Mouse (Mus musculus): ENCODE data around the gene Fhad1. TPM values are rescaled to one million over a fixed set of nuclear protein-coding genes. Genes with fewer than 3 reads are reported as not detected.

The Fhad1 gene
- polyA plus RNA-seq, 3 experiments from 2014 or later: 2.2 to 2.6 TPM; not detected in 1

DNA sequence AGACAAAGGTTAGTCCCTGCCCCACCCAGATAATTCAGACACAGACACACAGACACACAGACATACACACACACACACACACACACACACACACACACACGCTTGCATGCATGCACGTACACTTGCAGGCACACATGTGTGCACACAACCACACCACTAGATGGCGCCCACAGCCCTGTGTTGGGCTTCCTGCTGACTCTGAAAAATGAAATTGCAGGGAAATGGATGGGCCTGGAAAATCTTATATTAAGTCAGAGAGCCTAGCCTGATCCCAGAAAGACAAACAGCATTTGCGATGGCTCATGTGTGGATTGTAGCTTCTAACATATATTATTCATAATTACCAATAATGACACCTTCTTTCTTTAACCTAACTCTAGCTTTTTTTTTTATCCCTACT lies 38.7 kb downstream of the Fhad1 start:
- no peak for ATAC-seq

DNA sequence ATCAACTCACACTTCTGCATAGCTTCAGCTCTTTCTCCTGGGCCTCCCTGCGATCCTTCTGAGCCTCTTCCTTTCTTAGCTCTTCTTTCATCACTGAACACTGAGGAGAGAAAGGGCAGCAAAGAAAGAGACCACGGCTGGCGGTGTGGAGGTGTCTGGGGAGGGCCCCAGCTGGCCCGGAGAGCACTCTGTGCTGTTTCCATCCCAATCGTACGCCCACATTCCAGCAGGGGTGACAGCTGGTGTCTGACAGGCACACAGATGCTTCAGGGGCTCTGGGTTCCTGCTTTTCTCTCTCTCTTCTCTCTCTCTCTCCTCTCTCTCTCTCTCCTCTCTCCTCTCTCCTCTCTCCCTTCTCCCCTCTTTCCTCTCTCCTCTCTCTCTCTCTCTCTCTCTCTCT lies 50.3 kb downstream of the Fhad1 start:
- ATAC-seq: no peak

DNA sequence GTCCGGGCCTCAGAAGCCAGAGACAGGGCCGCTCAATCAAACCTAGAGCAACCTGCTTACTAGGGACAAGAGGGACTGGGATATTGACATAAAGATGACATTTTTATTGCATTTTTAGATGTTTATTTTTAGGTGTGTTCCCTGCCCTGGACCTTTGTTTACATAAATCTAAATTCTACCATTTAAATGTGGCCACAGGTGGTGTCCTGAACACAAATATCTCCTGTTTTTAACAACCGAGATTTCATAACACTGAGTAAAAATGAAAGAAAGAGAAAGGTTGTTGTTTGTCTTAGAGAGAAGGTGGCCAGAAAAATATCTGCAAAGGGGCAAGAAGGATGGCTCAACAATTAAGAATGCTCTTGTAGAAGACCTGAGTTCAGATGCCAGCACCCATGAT lies 51.0 kb downstream of the Fhad1 start:
- no peak for ATAC-seq

DNA sequence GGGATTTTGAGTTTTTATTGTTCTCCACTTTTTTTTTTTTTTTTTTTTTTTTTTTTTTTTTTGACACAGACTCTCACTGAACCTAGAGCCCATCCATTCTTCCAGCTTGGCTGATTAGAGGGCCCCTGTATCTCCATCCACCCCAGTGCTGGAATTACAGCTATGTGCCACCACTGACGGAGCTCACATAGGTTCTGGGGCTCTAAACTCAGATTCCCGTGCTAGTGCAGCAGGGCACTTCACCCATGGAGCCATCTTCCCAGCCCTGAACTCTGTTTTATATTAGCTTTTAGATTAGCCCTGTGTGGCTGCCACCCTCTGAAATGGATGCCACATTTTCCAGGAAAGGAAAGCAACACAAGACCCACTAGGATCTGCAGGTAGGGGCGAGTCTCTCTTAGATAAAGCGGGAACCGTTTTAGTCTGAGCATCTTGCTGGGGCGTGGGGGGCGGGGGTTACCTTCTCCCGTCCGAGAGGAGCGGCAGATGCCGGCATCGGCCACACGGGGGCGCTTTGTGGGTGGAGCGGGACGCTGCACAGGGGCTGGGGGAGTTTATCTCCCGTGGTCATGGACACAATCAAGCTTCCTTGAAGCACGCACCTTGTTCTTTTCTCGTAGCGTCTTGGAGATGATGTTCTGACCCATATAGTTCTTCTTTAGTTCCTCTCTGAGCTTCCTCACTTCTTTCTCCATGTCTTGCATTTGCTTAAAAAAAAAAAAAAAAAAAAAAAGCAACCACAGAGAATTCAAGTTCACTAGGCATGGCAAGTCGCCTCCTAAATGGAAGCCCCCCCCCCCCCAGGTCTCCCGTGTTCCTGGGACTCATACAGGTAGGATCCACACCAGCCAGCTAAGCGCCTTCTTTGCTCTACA lies 51.8 kb downstream of the Fhad1 start:
- peak; percentile 66 for ATAC-seq

DNA sequence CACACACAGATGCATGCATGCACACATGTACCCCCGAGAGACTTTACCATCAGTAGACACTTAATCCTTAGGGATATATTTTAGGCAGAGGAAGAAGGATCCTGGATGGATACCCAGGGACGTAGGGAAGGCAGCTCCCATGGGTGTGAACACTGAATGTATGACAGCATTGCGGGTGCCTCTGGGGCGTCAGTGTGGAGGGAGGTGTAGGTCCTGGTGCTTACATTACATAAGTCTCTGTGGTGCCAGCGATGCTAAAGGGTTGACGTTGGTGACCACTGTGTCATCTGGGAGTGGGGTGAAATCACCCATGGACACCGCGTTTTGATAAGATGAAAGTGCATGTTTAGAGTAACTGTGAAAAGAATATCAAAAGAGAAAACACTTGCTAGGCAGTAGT lies 54.8 kb downstream of the Fhad1 start:
- ATAC-seq: no peak

DNA sequence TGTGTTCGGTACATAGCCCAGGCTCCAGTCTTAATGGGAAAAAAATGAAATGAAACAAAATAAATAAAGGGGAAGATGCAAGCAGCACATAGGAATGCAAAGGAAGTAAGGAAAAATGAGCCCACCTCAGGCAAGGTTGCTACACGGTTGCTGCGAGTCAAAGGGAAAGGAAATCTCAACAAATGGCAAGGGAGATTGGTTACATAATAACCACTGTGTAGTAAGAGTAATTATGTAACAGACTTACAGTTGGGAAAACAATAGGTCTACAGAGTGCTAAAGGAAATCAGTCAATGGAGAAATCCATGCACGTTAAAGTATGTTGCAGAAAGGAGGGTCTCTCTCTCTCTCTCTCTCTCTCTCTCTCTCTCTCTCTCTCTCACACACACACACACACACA lies 55.3 kb downstream of the Fhad1 start:
- ATAC-seq: no peak

DNA sequence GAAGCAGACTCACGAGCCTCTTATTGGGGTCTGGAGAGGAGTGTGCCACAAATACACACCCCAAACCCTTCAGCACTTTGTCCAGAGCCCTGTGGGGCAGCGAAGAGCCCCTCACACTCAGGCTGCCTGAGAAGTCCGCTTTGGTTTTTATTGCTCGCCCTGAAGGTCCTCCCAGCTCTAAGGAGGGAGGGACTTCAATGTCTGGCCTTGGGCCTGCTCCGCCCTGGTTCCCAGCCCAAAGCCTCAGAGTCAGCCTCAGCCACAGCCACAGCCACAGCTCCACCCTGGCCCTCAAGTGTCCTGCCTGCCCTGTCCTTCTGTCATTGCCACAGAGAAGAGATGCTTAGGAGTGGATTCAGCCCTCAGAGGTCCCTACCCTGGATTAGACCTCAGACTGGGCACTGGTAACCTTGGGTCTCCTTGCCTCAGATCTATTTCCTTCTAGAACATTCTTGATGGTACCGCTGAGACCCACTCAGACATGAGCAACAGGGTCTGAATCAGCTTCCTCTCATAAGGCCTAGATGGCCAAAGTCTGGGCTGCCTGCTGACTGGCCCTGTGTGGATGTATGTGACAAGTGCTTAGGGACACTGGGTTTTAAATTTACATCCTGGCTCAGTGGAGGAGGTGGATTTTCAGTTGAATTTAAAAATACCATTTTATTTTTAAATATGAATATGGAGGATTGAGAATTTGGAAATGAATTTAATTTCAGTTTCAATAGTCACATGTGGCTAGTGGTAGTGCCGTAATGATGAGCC lies 56.1 kb downstream of the Fhad1 start:
- no peak for ATAC-seq

DNA sequence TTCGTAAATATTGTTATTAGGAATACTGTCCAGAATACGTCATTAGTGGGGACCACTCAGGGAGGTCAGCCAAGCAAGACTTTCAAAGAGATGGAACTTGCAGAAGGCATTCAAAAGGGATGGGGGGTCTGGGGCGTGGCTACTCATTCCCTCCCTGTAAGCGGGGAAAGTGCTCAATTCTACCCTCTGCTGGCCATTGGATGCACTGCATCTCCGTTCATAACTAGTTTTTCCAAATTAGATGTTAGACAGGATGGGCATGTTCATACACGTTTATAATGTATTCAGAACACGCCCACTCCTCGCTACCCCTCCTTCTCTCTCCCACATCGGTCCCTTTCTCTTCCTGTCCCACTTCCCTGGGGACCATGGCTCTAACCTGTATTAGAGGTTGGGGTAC lies 56.7 kb downstream of the Fhad1 start:
- peak; percentile 81 for ATAC-seq

DNA sequence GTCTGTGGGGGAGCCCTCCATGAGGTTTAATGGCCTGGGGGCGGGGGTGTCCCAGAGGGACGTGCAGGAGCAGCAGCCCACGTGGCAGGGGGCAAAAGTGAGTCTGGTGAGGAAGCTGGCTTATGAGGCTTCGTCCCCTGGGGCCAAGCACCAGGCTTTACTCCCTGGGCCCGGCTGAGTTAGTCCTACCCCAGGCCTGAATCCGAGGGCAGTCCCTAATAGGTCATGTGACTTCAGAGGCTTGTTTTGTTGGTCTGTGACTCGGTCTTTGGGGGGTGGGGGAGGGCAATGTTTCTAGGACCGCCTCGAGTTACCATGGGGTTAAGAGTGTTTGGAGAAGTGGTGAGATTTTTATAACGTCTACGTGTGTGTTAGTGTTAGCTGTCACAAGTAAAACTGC lies 57.1 kb downstream of the Fhad1 start:
- no peak for ATAC-seq

DNA sequence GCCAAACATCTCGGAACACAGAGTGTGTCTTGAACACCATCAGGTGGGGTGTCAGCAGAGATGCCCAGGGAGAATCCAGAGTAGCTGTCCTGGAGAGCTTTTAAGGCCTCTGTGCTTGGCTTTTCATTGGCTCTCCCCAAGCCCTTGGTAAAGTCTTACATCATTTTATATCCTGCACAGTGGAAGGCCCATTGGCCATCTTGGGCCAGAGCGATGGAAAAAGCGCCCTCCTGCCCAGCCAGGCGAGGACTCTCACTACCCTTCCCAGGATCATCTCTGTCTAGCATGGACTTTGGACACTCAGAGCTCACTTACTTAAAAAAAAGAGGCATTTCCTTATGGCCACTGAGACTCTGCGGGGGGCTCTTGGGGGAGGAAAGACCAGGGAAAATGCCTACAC lies 58.0 kb downstream of the Fhad1 start:
- ATAC-seq: no peak

DNA sequence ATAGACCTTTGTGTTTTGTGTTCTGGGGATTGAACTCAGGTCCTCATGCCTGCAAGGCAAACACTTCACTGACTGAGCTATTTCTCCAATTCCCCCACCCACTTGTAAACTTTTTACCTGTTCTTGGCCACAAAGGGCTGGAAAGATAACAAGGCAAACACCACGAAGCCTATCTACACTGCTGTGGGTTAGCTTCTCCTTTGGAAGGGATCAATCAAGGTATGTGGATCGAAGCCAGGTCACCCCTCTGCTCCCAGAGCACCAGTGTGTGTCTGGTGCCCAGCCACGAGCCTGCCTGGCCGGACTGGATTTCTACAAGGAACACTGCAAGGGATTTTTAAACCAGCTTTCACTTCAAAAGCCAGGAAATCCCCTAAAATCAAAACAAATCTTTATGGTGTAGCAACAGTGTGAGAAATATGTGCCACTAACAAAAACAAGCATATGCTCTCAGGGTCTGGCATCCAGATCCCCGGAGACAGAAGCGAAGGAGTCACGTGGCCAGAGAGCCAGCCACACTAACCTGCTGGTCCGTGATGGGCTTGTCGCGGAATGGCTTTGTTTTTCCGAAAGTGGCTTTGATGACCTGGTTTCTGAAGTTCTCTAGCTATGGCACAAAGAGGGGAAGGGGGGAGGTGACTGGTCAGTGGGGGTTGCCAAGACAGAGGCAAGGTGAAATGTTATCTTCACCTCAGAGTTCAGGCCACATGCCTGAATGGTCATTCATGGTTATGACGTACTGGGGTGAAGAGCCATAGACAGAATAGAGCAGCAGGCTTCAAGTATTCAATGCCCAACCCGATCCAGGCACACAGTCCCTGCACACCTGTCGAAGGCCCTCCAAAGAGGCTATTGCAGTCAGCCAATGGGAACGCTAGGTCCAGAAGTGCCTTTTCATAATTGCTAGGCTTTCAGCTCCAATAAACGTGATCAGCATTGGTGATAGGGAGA lies 59.8 kb downstream of the Fhad1 start:
- no peak for ATAC-seq

DNA sequence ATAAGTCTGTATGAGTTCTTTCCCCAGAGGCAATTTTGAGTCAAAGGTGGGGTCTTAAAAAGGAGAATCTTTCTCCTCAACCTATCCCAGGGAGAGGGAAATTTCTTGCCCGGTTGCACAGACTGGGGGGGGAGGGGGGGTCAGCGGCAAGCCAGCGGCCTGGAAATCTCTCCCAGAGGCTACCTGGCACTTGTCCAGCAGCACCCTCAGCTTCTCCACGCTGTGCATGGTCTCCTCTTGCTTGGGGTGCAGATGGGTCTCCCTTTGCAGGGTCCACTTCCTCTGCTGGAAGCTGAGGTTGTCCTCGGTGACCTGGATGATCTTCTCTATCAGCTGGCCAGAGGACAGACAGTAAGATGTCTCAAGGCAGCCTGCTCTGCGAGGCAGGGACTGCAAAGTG lies 61.0 kb downstream of the Fhad1 start:
- no peak for ATAC-seq

DNA sequence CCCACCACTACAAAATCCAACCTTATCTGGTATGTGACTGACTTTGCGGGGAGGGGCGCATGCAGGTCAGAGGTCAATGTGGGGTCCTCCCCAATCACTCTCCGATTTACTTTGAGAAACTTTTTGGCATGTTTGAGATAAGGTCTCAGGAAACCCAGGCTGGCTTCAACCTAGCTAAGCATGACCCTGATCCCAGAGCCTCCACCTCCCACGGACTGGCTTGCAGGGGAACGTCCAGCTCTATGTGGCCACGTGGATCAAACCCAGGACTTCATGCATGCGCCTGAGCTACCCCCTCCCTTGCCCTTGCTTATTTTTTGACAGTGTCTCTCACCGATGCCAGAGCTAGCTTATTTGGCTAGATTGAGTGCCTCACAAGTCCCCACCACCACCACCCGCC lies 61.6 kb downstream of the Fhad1 start:
- ATAC-seq: no peak

DNA sequence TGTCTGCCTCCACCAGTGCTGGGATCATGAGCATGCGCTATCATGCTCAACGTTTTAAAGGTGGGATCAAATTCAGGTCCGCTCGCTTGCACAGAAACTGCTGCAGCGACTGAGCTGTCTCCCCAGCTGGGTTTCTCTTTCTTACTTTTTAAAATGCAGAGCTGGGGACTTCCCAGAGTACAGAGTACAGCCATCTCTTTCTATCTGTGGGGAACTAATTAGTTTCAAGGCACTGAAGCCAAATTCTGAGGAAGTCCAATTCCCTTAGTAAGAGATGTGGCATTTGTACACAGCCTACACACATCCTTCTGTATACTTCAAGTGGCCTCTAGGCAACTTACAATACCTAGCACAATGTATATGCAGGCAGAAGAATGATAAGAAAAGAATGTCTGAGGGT lies 62.1 kb downstream of the Fhad1 start:
- ATAC-seq: peak; percentile 60

DNA sequence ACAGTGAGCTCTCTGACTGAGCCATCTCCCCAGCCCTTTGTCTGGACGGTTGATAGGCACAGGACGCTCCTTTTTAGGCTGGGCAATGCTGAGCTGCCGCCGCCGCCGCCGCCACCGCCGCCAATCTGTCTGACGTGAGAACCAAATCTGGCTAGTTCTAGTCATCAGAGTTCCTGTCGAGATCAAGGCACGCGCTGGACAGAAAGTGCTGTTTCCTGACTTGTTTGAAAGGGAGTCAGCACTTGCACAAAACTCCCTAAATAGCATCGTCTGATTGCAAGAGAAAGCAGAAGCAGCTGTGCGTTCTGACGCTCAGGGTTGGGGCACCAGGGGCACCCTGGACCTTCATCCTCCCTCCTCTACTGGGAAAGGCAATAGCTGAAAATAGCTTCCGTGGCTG lies 62.8 kb downstream of the Fhad1 start:
- peak; percentile 77 for ATAC-seq

DNA sequence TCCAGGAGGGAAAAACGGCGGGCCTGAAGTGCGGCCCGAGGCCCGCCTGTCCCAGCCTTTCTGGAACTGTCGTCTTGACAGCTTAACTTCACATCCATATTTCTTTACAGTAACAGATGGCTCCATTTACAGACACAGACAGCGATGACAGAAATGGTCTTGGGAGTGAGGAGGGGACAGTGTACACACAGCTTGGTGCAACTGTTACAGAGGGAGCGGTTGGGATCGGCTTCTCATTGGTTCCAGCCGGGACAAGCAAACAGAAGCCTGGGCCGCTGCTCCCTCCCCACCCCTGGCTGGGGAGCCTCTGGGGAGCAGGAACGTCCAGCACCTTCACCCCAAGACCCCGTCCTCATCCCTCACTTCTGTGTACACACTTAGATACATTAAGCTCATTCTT lies 65.4 kb downstream of the Fhad1 start:
- no peak for ATAC-seq

DNA sequence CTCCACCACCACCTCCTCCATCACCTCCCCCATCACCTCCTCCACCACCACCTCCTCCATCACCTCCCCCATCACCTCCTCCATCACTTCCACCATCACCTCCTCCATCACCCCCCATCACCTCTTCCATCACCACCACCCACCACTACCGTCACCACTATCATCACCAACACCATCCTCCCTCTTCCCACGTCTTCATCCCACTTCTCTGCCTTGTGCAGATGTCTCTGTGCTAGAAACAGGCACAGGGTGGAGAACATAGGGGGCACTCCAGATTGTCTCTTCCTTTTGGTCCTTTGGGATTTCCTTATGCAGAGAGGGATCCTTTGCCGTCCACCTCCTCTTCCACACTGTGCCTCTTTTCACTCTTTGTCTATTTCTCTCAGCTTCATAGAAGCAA lies 66.1 kb downstream of the Fhad1 start:
- no peak for ATAC-seq

DNA sequence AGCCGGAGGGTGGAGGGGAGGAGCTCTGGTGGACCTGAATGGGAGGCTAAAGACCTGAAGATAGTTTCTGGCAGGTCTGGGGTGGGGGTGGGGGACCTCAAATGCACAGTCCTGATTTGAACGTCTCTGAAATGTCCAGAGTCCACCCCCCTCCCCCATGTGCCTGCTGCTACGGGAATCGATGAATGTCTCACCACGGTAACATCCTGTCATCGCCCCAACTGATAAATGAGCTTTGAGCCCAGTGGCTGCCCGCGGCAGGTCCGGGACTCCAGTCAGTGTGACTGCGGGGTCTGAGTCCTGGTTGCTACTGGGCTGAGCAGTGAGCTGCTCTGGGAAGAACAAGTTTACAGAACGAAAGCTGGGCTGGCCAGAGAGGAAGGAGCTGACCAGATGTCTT lies 72.5 kb downstream of the Fhad1 start:
- ATAC-seq: no peak

DNA sequence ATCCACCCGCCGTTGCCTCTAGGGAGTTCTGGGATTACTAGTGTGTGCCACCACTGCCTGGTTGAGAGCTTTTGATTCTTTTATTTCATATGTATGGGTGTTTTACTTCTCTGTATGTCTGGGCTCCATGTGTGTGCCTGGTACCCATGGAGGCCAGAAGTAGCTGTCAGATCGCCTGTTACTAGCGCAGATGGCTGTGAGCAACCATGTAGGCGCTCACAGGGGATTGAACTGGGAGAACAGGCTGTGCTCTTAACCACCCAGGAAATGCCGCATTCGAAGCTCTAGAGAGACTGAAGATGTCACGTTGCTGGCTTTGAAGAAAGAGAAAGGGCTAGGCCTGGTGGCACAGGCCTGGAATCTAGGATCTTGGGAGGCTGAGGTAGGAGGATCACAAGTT lies 73.6 kb downstream of the Fhad1 start:
- no peak for ATAC-seq

DNA sequence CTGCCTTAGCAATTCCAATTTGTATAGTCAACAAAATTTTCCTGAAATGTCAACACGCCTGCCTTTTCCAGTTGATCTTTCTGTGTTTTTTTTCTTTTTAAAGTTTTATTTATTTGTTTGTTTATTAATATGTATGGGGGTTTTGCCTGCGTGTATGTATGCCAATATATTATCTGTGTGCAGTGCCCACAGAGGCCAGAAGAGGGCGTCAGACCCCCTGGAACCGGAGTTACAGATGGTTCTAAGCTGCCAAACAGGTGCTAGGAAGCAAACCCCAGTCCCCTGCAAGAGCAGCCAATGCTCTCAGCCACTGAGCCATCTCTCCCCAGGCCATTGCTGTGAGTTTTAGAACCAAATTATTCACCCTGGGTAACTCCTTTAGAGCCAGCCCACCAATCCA lies 76.3 kb downstream of the Fhad1 start:
- no peak for ATAC-seq

DNA sequence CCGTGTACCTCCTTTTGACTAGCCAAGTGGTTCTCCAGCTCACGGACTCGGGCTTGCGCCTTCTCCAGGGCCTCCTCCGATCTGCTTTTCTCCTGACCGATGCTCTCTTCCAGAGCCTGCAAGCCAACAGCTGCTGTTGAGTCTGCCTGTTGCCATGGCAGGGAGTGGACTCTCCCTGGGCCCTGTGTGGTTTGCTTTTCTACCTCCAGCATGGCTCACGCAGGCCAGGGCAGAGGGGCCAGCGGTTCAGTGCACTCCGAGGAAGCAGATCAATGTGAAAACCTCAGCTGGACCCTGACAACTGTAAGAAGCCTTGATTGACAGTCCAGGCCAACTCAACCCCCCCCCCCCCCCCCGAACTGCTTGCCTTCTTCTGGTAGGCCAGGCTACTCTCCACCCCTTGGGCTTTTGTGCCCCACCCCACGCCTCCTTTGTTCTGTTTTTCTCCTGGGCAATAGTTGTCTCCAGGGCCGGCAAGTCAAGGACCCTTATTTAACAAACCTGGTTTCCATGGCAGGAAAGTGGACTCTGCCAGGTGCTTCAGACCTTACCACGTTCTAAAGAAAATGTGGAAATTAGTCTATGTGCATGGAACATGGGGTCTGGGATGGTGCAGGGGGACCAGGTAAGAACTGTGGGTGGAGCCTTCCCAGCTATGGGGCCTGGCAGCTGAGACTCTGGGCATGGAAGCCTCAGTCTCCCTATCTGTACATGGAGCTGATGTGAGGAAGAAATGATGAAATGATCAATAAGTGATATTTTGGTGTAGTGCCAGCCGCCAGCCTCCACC lies 81.9 kb downstream of the Fhad1 start:
- no peak for ATAC-seq

DNA sequence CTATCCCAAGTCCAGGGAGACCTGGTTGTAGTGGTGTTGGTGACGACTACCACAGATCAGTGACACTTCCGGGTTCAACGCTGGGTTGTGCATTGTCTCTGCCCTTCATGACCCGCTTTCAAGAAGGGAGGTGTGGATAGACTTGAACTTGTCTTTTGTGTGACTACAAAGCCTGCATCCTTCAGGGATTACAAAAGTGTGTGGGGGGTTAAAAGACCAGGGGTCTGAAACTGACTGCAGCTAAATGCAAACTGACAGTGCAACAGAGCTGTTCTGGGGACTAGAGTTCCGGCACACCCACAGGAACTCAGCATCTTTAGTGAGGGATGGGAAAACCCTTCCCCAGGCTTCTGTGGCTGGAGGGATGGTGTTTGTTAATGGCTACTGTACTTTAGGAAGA lies 83.4 kb downstream of the Fhad1 start:
- no peak for ATAC-seq
